Mouse (Mus musculus): ENCODE results near the gene Iglon5. TPM values are rescaled to one million over a fixed set of nuclear protein-coding genes. Genes with fewer than 3 reads are reported as not detected.
A peak's percentile ranks its signal among the peaks of the same experiment; 100 is the strongest.

Gene Iglon5
- polyA plus RNA-seq, 1 experiment from 2014 or later, result 1.1 TPM

DNA sequence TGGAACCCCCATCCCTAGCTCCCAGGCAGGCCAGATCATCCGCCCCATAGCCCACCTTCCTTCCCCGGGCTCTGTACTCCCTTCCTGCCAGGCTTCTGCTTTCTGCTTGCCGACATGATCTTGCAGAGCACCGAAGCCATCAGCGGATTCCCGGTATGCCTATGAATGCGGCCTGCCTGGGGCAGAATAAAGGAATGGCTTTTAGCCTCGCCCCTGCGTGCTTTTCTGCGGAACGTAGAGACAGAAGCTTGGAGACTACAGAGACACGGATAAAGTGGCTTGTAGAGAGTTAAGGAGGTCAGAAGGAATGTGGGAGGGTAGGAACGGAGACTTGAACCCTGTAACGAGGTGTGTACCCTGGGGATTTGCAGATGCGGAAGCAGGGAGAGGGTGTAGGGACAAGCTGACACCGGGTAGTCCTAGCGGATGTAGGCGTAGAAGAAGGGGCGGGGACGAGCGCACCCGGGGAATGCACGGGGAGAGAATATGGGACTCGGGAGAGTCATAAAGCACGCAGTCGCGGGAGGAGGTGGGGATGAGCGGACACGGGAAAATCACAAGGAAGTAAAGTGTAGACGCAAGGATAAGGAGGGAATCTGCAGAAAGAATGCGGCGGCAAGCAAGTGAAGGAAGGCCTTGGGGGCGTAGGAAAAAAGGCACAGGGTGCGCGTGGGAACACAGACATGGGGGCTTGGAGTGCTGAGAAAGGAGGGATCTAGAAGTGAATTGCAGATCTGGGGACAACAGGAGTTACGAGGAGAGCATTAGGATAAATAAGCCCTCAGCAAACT is 46.6 kb downstream of the Iglon5 start:
- H3K9ac ChIP-seq, result peak overlapping the region; percentile 42
- H3K36me3 ChIP-seq, result no peaks in the 10 kb centered on the region
- WGBS, result 2% methylated on average over 36 of the region's 36 CpGs
- H3K9me3 ChIP-seq (replicated peaks), result no peaks in the 10 kb centered on the region
- ATAC-seq (ENCODE audit: insufficient number of reproducible peaks, low FRiP score, low TSS enrichment, low read depth), result peak; percentile 88
- H3K4me2 ChIP-seq (replicated peaks), result peak overlapping the region; percentile 88
- peak overlapping the region; percentile 56 for H3K4me3 ChIP-seq (replicated peaks)
- H3K27me3 ChIP-seq, result no peaks in the 10 kb centered on the region
- peaks cover 19% of the 10 kb centered on the region for H3K4me1 ChIP-seq
- peak overlapping the region; percentile 95 for H3K27ac ChIP-seq (replicated peaks)

DNA sequence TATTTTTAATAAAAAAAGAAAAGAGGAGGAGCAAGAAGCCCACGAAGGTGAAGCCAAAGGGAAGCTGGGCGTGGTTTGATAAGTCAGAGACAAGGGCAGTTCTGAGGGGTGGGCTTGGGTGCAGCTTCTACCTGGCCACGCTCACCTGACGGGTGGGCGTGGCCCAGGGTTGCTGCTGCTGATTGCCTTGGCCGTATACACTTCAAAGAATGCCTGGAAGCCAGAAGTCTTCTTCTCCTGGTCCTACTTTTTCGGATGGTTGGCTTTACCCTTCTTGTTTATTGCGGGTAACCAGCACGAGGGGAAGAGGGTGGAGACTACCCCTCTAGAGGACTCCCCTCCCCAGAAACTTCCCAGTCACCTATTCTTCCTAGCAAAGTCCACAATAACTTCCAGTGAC is 47.2 kb downstream of the Iglon5 start:
- 10% methylated on average over 9 of the region's 9 CpGs for WGBS

DNA sequence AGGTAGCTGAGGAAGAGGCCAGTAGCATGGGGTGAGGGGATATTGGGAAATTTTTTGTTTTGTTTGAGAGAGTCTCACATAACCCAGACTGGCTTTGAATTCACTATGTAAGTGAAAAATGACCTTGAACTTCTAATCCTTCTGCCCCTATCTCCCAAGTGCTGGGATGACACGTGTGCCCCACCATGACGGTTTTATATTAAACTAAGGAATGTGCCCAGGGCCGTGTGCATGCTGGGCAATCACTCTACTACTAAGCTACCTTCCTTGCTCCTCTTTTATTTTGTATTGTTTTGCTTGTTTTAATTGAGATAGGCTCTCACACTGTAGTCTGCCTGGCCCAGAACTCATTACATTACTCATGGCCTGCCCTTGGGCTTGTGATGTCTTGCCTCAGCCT is 48.8 kb downstream of the Iglon5 start:
- ATAC-seq (ENCODE audit: insufficient number of reproducible peaks, low FRiP score, low TSS enrichment, low read depth), result no peak
- WGBS, result 79% methylated on average over 3 of the region's 3 CpGs
- H3K4me2 ChIP-seq (replicated peaks), result no peak overlapping the region
- no peaks in the 10 kb centered on the region for H3K27me3 ChIP-seq
- peaks cover 19% of the 10 kb centered on the region for H3K4me1 ChIP-seq
- no peaks in the 10 kb centered on the region for H3K36me3 ChIP-seq
- no peak overlapping the region for H3K9ac ChIP-seq
- no peak overlapping the region for H3K27ac ChIP-seq (replicated peaks)
- no peaks in the 10 kb centered on the region for H3K9me3 ChIP-seq (replicated peaks)
- H3K4me3 ChIP-seq (replicated peaks), result no peak overlapping the region

More for the DNA sequence above, 47.2 kb downstream of the Iglon5 start:
- peaks cover 19% of the 10 kb centered on the region for H3K4me1 ChIP-seq
- H3K9me3 ChIP-seq (replicated peaks), result no peaks in the 10 kb centered on the region
- H3K9ac ChIP-seq, result peak overlapping the region; percentile 42
- peak overlapping the region; percentile 95 for H3K27ac ChIP-seq (replicated peaks)
- H3K36me3 ChIP-seq, result no peaks in the 10 kb centered on the region
- no peak for ATAC-seq (ENCODE audit: insufficient number of reproducible peaks, low FRiP score, low TSS enrichment, low read depth)
- no peaks in the 10 kb centered on the region for H3K27me3 ChIP-seq
- H3K4me2 ChIP-seq (replicated peaks), result peak overlapping the region; percentile 88
- H3K4me3 ChIP-seq (replicated peaks), result peak overlapping the region; percentile 56

DNA sequence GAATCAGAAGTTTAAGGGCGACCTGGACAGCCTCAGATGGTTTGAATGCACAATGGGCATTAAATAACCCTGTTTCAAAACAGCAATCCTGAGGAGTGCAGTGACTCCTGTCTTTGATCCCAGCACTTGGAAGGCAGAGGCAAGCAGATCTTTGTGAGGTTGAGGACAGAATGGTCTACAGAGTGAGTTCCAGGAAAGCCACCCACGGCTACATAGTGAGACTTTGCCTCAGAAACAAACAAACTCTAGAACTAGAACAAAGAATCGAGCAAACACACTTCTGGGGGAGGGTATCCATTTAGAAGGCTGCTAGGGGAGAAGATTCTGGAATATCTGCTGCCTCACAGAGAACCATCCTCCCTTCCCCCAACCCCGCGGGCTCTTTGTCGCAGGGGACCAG is 49.4 kb downstream of the Iglon5 start, which contains the start of gene Cldnd2:
Gene Cldnd2, plus strand, starts transcription at position 301 of the 400 bp plus-strand sequence.
- ATAC-seq (ENCODE audit: insufficient number of reproducible peaks, low FRiP score, low TSS enrichment, low read depth), result no peak
- no peaks in the 10 kb centered on the region for H3K27me3 ChIP-seq
- no peak within 1 kb of the TSS for H3K9ac ChIP-seq
- no peak within 1 kb of the TSS for H3K27ac ChIP-seq (replicated peaks)
- WGBS, result 80% methylated on average over 6 of the region's 6 CpGs
- no peak within 1 kb of the TSS for H3K4me2 ChIP-seq (replicated peaks)
- no peaks in the 10 kb centered on the region for H3K36me3 ChIP-seq
- no peak within 1 kb of the TSS for H3K4me3 ChIP-seq (replicated peaks)
- H3K9me3 ChIP-seq (replicated peaks), result no peaks in the 10 kb centered on the region
- peaks cover 19% of the 10 kb centered on the region for H3K4me1 ChIP-seq

DNA sequence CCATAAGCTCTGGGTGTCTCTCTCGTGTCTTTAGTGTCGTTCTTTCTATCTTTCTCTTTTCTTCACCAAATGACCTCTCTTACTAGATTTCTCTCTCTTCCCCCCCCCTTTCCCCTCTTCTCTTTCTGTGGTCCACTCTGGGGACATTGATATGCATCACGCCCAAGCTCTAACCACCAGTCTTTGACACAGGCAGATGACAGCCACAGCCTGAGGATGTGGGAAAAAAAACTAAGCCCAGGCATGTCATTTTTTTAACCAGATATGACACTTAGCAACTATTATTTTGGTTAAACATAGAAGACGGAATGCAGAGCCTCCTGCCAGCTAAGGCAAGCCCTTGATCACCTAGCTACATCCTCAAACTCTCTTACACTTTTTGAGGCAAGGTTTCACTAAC is 51.3 kb downstream of the Iglon5 start:
- 78% methylated on average over 4 of the region's 4 CpGs for WGBS
- no peaks in the 10 kb centered on the region for H3K27me3 ChIP-seq
- H3K27ac ChIP-seq (replicated peaks), result no peak overlapping the region
- H3K36me3 ChIP-seq, result no peaks in the 10 kb centered on the region
- peaks cover 9% of the 10 kb centered on the region for H3K4me1 ChIP-seq
- H3K9ac ChIP-seq, result no peak overlapping the region
- no peak overlapping the region for H3K4me3 ChIP-seq (replicated peaks)
- no peak overlapping the region for H3K4me2 ChIP-seq (replicated peaks)
- H3K9me3 ChIP-seq (replicated peaks), result no peaks in the 10 kb centered on the region
- ATAC-seq (ENCODE audit: insufficient number of reproducible peaks, low FRiP score, low TSS enrichment, low read depth), result no peak

DNA sequence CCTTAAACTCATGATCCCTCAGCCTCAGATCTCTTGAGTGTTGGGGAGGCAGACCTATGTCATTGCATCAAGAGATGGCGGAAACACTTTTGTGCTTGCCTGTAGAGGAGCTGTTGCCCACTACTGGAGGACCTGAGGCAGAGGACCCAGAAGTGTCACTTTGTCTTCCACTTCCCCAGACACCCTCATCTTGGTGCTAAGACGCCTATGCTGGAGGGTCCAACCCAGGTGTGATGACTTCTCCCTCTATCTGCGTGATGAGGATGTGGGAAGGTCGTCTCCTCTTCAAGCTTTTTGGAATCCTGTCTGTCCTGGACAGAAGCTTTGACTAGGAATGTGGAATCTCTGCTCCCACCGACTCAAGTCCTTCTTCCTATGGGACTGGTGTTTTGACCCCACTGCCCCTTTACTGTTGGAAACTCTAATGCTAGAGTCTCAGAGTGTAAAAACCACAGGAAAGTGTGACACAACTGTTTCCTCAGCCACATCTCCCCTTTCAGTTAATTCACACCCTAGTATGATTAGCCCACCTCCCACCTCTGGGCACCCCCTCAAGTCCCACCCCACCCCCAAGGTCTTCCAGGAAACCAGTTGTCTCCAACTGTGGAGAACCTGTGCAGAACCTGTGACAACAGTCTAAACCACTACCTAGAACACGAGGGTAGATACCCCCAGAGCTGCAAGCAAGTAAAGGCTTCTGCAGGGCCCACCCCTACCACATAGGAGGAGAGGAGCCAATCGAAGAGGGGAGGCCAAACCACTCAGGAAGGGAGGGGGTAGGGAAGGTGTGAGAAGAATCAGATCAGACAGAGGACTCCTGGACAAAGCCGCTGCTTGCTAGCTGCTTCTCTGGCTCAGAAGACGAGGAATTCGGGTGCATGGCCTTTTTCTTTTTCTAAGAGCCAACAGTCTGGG is 53.3 kb downstream of the Iglon5 start, which contains the start of gene Nkg7:
Gene Nkg7, plus strand, starts transcription at position 733 of the 915 bp plus-strand sequence.
- Histone ChIP-seq H3K9ac (no peak within 1 kb of the TSS), H3K36me3 (no peaks in the 10 kb centered on the region), H3K27ac (replicated peaks) (no peak within 1 kb of the TSS), H3K27me3 (no peaks in the 10 kb centered on the region), H3K9me3 (replicated peaks) (no peaks in the 10 kb centered on the region), H3K4me1 (no peaks in the 10 kb centered on the region), H3K4me3 (replicated peaks) (no peak within 1 kb of the TSS), H3K4me2 (replicated peaks) (no peak within 1 kb of the TSS)
- WGBS, result 80% methylated on average over 10 of the region's 10 CpGs
- ATAC-seq (ENCODE audit: insufficient number of reproducible peaks, low FRiP score, low TSS enrichment, low read depth), result no peak

DNA sequence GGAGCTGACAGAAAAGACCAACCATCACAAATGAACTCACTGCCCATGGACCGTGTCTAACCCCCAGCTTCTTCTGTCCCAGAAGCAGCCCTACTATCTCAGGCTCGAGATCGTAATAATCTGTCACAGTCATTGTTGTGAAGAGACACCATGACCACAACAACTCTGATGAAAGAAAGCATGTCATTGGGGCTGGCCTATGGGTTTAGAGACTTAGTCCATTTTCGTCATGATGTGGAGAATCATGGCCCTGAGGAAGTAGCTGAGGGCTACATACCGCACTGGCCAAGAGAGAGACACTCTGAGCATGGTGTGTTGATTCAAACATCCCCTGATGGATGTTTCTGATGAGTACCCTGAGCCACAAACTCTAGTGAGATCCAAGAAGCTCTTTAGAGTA is 55.2 kb downstream of the Iglon5 start:
- Histone ChIP-seq H3K9ac (no peak overlapping the region), H3K4me2 (replicated peaks) (no peak overlapping the region), H3K4me1 (no peaks in the 10 kb centered on the region), H3K36me3 (no peaks in the 10 kb centered on the region), H3K4me3 (replicated peaks) (no peak overlapping the region), H3K27ac (replicated peaks) (no peak overlapping the region), H3K27me3 (no peaks in the 10 kb centered on the region), H3K9me3 (replicated peaks) (no peaks in the 10 kb centered on the region)
- no peak for ATAC-seq (ENCODE audit: insufficient number of reproducible peaks, low FRiP score, low TSS enrichment, low read depth)
- WGBS, result 83% methylated on average over 5 of the region's 5 CpGs

DNA sequence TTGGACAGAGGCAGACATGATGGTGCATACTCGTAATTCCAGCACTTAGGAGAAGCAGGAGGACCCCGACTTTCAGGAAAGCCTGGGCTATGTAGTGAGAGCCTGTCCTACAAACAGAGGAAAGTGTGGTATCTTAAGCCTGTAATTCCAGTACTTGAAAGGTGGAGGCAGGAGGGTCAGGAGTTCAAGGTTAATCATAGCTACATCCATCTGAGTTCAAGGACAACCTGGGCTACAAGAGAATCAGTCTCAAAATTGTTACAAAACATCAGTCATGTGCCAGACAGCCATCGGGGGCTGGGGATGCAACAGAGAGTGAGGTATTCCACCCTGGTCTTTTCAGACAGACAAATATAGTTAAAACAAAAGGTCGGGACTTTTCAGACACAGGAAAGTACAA is 57.0 kb downstream of the Iglon5 start:
- H3K9me3 ChIP-seq (replicated peaks), result no peaks in the 10 kb centered on the region
- H3K4me1 ChIP-seq, result no peaks in the 10 kb centered on the region
- ATAC-seq (ENCODE audit: insufficient number of reproducible peaks, low FRiP score, low TSS enrichment, low read depth), result no peak
- H3K27ac ChIP-seq (replicated peaks), result no peak overlapping the region
- H3K4me3 ChIP-seq (replicated peaks), result no peak overlapping the region
- no peaks in the 10 kb centered on the region for H3K27me3 ChIP-seq
- WGBS, result 65% methylated on average over 4 of the region's 4 CpGs
- H3K9ac ChIP-seq, result no peak overlapping the region
- no peak overlapping the region for H3K4me2 ChIP-seq (replicated peaks)
- no peaks in the 10 kb centered on the region for H3K36me3 ChIP-seq

DNA sequence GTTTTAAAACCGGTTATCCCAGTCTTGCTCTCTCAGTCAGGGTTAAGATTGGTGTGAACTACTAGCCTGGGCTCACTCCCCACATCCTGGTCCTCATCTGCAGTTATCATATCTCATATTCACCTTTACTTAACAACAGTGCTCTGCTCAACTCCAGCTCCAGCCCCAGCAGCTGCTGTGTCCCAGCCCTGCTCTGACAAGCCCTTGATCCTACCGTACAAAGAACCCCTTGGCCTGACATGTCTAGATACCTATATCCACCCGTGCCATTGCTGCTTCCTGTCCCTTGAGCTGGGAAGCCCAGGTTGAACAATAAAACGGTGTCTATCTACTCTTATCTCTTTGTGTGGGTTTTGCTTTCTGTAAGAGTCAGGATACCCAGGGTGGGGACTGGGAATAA is 60.4 kb downstream of the Iglon5 start:
- H3K4me1 ChIP-seq, result no peaks in the 10 kb centered on the region
- H3K4me2 ChIP-seq (replicated peaks), result no peak overlapping the region
- WGBS, result 47% methylated on average over 4 of the region's 4 CpGs
- no peaks in the 10 kb centered on the region for H3K27me3 ChIP-seq
- H3K36me3 ChIP-seq, result no peaks in the 10 kb centered on the region
- no peak overlapping the region for H3K9ac ChIP-seq
- no peaks in the 10 kb centered on the region for H3K9me3 ChIP-seq (replicated peaks)
- no peak overlapping the region for H3K4me3 ChIP-seq (replicated peaks)
- no peak overlapping the region for H3K27ac ChIP-seq (replicated peaks)
- no peak for ATAC-seq (ENCODE audit: insufficient number of reproducible peaks, low FRiP score, low TSS enrichment, low read depth)

DNA sequence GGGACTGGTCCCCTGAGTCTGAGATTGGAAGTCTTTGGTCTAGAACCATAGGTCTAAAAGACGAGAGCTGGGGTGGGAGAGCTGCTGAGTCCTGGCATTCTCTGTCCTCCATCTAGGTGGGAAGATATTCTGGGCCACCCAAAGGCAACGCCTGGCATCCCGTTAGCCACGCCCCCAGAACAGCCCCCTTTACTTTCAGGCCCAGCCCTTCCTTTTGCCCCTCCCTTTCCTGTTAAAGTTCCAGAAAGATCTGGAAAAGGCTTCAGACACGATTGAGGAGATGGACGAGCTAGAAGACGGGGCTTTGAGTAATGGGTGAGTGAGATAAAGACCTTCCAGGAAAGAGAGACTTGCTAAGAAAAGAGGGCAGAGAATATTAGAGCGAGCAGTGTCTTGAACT is 62.5 kb downstream of the Iglon5 start, which contains the start of gene Lim2:
Gene Lim2, plus strand, starts transcription at position 265 of the 400 bp plus-strand sequence.
- H3K4me2 ChIP-seq (replicated peaks), result no peak within 1 kb of the TSS
- WGBS, result 84% methylated on average over 8 of the region's 8 CpGs
- no peak within 1 kb of the TSS for H3K27ac ChIP-seq (replicated peaks)
- no peaks in the 10 kb centered on the region for H3K36me3 ChIP-seq
- H3K9me3 ChIP-seq (replicated peaks), result no peaks in the 10 kb centered on the region
- H3K27me3 ChIP-seq, result no peaks in the 10 kb centered on the region
- H3K4me1 ChIP-seq, result peaks cover 4% of the 10 kb centered on the region; the same call in 1 of the 2 replicates
- no peak within 1 kb of the TSS for H3K4me3 ChIP-seq (replicated peaks)
- no peak within 1 kb of the TSS for H3K9ac ChIP-seq
- no peak for ATAC-seq (ENCODE audit: insufficient number of reproducible peaks, low FRiP score, low TSS enrichment, low read depth)

DNA sequence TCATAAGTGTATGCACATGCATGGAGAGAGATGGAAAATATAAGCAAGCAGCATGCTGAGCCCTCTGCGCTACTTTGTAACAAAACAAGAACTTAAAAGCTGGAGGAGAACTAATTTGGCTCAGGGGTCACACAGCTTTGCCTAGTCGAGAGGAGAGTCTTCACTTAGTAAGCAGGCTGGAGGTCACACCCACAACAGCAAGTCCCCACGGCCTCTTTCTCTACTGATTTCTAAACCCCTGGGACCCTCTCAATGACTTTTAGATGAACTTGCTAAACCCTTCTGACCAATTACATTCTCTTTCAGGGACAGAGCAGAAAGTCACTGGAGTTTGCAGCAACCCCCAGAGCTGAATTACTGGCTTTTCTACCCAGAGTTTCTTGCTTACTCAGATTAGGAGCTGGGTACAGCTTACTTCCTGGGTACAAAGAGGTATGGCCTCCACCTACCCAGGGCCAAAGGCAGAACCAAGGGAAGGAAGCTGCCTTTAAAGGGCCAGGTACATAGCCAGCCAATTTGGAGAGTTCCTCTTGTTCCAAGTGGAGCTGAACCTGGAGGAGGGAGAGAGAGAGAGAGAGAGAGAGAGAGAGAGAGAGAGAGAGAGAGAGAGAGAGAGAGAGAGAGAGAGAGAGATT is 65.8 kb downstream of the Iglon5 start:
- H3K4me2 ChIP-seq (replicated peaks), result no peak overlapping the region
- WGBS, result 57% methylated on average over 3 of the region's 3 CpGs
- no peak overlapping the region for H3K4me3 ChIP-seq (replicated peaks)
- H3K4me1 ChIP-seq, result peaks cover 4% of the 10 kb centered on the region; the same call in 1 of the 2 replicates
- no peak for ATAC-seq (ENCODE audit: insufficient number of reproducible peaks, low FRiP score, low TSS enrichment, low read depth)
- H3K27ac ChIP-seq (replicated peaks), result no peak overlapping the region
- no peak overlapping the region for H3K9ac ChIP-seq
- no peaks in the 10 kb centered on the region for H3K9me3 ChIP-seq (replicated peaks)
- no peaks in the 10 kb centered on the region for H3K27me3 ChIP-seq
- H3K36me3 ChIP-seq, result no peaks in the 10 kb centered on the region

Measured in embryonic facial prominence, embryonic 15.5 days (tissue).